Comparison of ENCODE assay signal across 16 mouse cellular contexts in the genomic region with DNA sequence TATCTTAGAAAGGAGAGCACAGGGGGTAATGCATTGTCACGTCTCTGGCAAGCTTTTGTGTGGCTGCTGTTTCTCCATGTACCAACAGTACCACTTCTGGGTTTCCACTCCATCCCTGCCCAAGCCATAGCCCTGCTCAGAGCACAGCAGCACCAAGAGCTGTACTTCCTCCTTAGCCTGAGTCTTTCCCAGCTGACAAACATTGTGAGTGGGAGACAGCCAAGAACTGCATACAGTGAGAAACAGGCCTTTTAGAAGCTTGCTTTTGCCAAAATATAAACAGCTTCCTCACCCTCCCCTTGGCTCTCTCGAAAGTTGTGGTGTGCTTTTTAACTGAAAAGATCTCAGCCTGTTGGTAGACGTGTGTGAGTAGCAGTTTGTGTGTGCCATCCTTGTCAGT.
A peak's percentile ranks its signal among the peaks of the same experiment; 100 is the strongest.
DNase-seq lines count a peak whose midpoint lies in the region; ATAC-seq lines count a peak whose summit lies in the region.
"Had no signal": no experiment of that assay in that cellular context is flagged by ENCODE, and none has a peak within 500 bp of the region (broad histone marks: within the 10 kb centered on the region; RNA-seq: fewer than 3 reads in every experiment).

No protein-coding gene starts in this region.

- no peaks in the 10 kb centered on the region for H3K36me3 ChIP-seq in heart, embryonic 14.5 days (ENCODE audit: control insufficient read depth, insufficient read depth, low read length)
- H3K36me3 ChIP-seq in limb, embryonic 12.5 days, result no peaks in the 10 kb centered on the region
- H3K36me3 ChIP-seq: liver, embryonic 15.5 days; midbrain, embryonic 13.5 days had no signal

- WGBS in heart, embryonic 14.5 days, result 62% methylated on average over 3 of the region's 3 CpGs
- 69% methylated on average over 3 of the region's 3 CpGs for WGBS in limb, embryonic 12.5 days

- H3K27me3 ChIP-seq in heart, embryonic 14.5 days (ENCODE audit: control insufficient read depth, insufficient read depth, low read length), result no peaks in the 10 kb centered on the region
- no peaks in the 10 kb centered on the region for H3K27me3 ChIP-seq in limb, embryonic 12.5 days
- H3K27me3 ChIP-seq: CH12.LX; liver, embryonic 15.5 days; midbrain, embryonic 13.5 days had no signal

- peak overlapping the region; percentile 1 to 57 for H3K27ac ChIP-seq in heart, embryonic 14.5 days (replicated peaks in 1 of 2; ENCODE audit: control insufficient read depth in 1 of 2, insufficient read depth in 1 of 2, low read depth in 2 of 2, low read length in 2 of 2)
- 0 out of 2 replicates have a peak overlapping the region, but pooled peaks have one; percentile 17 for H3K27ac ChIP-seq in limb, embryonic 12.5 days
- H3K27ac ChIP-seq: layer of hippocampus, adult 2 months; liver, embryonic 15.5 days; midbrain, embryonic 13.5 days had no signal

- no peak overlapping the region for H3K4me2 ChIP-seq in heart, embryonic 14.5 days (ENCODE audit: low read length)
- no peak overlapping the region for H3K4me2 ChIP-seq in limb, embryonic 12.5 days
- H3K4me2 ChIP-seq: liver, embryonic 15.5 days; midbrain, embryonic 13.5 days had no signal

- H3K9me3 ChIP-seq in heart, embryonic 14.5 days (ENCODE audit: control insufficient read depth, low read length), result no peaks in the 10 kb centered on the region
- H3K9me3 ChIP-seq in limb, embryonic 12.5 days, result no peaks in the 10 kb centered on the region
- H3K9me3 ChIP-seq: liver, embryonic 15.5 days; midbrain, embryonic 13.5 days had no signal

- DNase-seq in heart, postnatal 25 days (ENCODE audit: low spot score), result no peak
- peak; percentile 61 for DNase-seq in NIH3T3 (ENCODE audit: low read depth)
- peak; percentile 28 for DNase-seq in adipocyte (ENCODE audit: low spot score)
- DNase-seq in left cerebral cortex, postnatal 10 days (ENCODE audit: extremely low spot score in 1 of 2, low spot score in 2 of 2), result no peak
- no peak for DNase-seq in thymus, postnatal 36 days
- DNase-seq: adrenal gland, postnatal 25 days; kidney, adult 2 months; spleen, adult 18-20 months; thymus, adult 18-20 months had no signal

- H3K4me3 ChIP-seq in heart, embryonic 14.5 days (ENCODE audit: control insufficient read depth in 1 of 2, insufficient read depth in 1 of 2, low read depth in 1 of 2, low read length in 2 of 2), result no peak overlapping the region
- H3K4me3 ChIP-seq in limb, embryonic 12.5 days (replicated peaks), result no peak overlapping the region
- H3K4me3 ChIP-seq: layer of hippocampus, adult 2 months; liver, embryonic 15.5 days; midbrain, embryonic 13.5 days had no signal

- intact Hi-C loops in heart, postnatal 25 days (cut with DNase I), result no loop called here
- intact Hi-C loops in left cerebral cortex, postnatal 10 days (cut with DNase I), result no loop called here

- H3K9ac ChIP-seq in heart, embryonic 14.5 days (ENCODE audit: low read length), result 0 out of 2 replicates have a peak overlapping the region, but pooled peaks have one; percentile 1
- no peak overlapping the region for H3K9ac ChIP-seq in limb, embryonic 12.5 days (replicated peaks)
- H3K9ac ChIP-seq: liver, embryonic 15.5 days; midbrain, embryonic 13.5 days had no signal

- ATAC-seq in heart, embryonic 14.5 days (ENCODE audit: insufficient number of reproducible peaks, insufficient read depth, low FRiP score, low read depth), result no peak
- ATAC-seq in limb, embryonic 12.5 days (ENCODE audit: insufficient number of reproducible peaks, insufficient read depth, low FRiP score, low TSS enrichment, low read depth), result no peak
- no peak for ATAC-seq in megakaryocyte, adult 5-6 weeks (ENCODE audit: poor library complexity, severe bottlenecking)
- ATAC-seq: midbrain, embryonic 13.5 days had no signal

- H3K4me1 ChIP-seq in heart, embryonic 14.5 days (ENCODE audit: control insufficient read depth in 2 of 2, insufficient read depth in 2 of 2, low read length in 2 of 2), result peaks cover 7 to 13% of the 10 kb centered on the region in 2 experiments
- H3K4me1 ChIP-seq in limb, embryonic 12.5 days (replicated peaks), result peaks cover 9% of the 10 kb centered on the region
- H3K4me1 ChIP-seq: liver, embryonic 15.5 days; midbrain, embryonic 13.5 days had no signal

Comparison
In these comparisons a context has a peak if more than half of its experiments do, and no peak if none do; other contexts are left out.
1. DNase-seq: peak in NIH3T3 (single experiment) and adipocyte (single experiment); none in heart, postnatal 25 days (single experiment), left cerebral cortex, postnatal 10 days (0 of 2) and thymus, postnatal 36 days (0 of 2).